Mouse (Mus musculus) cerebellum, postnatal 14 days (tissue): ENCODE measurements at regions not wholly inside any gene's neighbourhood (a gene's known extent, or its start where the extent isn't known, plus 50 kb on each side); places are given as distances from the start of the nearest gene placed in this dataset.
A peak's percentile ranks its signal among the peaks of the same experiment; 100 is the strongest.

ENCODE experiments used
- DNase-seq, 2 experiments: peaks; one replicate each; pipeline ENCODE4 v3.0.0; 2021; ENCODE audit warnings: mixed read lengths in 2 of 2

GRCm38 (mm10) chr3:35372276-35372675, 381.6 kb upstream of the Atp11b start:
- DNase-seq: peak; percentile 44 to 65

- DNase-seq: no peak
Observed at GRCm38 (mm10) chr3:35387386-35387785, 366.5 kb upstream of the Atp11b start.

DNA sequence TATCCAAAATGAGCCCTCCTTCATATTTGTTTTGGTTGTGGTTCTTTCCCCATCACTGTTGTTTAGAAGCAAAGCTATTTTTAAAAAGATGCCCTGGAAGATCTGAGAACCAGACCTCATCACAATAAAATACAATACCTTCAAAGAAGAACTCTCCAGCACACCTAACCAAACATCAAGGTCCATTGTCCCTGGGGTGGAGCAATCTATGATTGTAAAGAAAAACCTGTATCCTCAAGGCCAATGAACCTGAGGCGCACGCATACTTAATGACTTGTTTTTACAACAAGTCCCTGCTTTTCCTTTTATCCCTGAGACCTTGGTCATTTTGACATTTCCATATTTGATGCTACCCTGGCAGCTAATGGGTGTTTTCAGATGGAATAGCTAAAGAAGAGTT, 361.2 kb upstream of the Atp11b start:
- DNase-seq: no peak

GRCm38 (mm10) chr3:35400213-35400612, 353.7 kb upstream of the Atp11b start:
- no peak for DNase-seq

DNA sequence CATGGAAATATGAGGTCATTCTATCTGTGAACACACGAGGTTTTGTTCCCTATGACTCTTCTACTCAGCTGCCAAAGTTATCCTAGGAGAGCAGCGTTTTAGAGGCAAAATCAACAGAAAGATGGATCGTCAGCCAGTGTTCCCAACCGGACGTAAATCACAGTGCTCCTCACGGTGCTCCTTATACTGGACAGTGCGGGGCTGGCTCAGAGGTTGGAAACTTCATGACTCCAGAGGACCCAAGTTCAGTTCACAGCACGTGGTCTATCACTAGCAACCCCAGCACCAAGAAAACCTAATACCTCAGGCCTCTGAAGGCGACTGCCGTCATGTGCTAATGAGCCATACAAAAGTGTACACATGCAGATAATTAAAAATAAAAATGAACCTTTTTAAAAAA, 351.2 kb upstream of the Atp11b start:
- no peak for DNase-seq

GRCm38 (mm10) chr3:35403952-35404351, 350.0 kb upstream of the Atp11b start:
- DNase-seq: no peak

GRCm38 (mm10) chr3:35404492-35405390, 349.2 kb upstream of the Atp11b start:
- peak; percentile 13 to 17 for DNase-seq

DNA sequence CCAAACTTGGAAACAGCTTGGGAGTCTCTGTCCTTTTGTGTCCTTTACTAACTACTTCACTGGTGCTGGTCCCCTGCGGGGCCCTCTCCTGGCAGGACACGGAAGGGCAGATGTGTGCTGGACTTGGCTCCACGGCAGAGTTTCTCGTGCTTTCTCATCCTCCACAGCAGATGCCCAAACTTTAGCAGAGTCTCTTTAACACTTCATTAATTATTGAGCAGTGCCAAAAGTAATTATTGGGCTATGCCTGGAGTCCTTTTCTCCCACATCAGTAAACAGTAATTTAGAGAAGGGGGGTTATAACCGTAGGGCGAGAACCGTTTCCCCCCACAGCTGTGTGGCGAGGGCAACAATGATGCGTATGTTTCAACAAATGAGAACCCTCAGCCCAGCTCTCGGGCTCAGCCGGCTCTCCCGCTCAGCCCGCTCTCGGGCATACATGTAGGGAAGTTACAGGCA, 348.3 kb upstream of the Atp11b start:
- DNase-seq: peak; percentile 20 to 36

DNA sequence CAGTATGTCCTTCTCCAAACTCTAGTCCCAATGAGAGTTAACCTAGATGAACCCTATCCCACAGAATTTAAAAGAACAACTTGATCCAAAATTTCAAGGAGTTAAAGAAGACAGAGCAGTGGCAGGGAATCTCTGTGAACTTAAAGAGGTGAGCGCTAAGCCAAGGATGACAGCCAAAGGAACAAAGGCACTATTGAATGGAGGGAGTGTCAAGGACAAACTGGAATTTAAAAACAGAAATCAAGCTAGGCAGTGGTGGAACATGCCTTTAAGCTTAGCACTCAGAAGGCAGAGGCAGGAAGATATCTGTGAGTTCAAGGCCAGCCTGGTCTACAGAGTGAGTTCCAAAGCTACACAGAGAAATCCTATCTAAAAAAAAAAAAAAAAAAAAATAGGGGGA, 316.2 kb upstream of the Atp11b start:
- DNase-seq: no peak

- no peak for DNase-seq
Observed at GRCm38 (mm10) chr3:35462858-35463257, 291.0 kb upstream of the Atp11b start.

- no peak for DNase-seq
Observed at GRCm38 (mm10) chr3:35464212-35464911, 289.5 kb upstream of the Atp11b start.

GRCm38 (mm10) chr3:35465956-35466355, 287.9 kb upstream of the Atp11b start:
- no peak for DNase-seq

DNA sequence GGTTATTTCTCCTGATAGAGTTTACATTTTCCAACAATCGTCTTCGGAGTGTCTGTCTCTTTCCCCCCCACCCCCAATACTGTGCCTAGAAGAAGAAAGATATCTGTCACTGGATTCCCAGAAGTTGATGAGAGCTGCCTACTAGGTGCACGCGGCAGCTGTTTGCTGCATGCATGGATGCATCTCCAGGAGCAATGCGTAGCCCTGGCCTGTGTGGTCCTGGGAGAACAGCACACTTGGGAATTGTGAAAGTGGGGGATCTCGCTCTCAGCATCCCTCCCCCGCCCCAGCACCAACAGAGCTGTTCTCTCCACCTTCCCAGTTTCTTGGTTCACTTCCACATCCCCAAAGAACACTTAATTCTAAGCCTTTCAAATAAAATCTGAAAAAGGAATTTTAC, 280.6 kb upstream of the Atp11b start:
- no peak for DNase-seq

DNA sequence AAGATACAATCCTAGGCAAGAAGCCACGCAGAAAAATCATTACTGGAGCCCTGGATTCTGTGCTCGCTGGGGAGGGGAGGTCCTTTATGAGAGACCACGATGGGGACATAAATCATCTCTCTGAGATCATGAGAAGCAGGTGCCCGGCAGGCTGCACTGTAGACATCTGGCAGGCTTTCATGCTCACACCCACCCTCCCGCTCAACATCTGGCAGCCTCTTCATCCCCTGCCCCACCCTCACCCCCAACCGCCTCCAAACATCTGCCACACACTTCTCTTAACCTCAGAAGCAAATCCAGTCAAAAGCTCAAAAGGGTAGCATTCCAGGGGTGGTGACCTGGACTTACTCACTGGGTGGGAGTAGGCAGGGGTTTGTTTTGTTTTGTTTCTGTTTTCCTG, 279.5 kb upstream of the Atp11b start:
- DNase-seq: no peak

DNA sequence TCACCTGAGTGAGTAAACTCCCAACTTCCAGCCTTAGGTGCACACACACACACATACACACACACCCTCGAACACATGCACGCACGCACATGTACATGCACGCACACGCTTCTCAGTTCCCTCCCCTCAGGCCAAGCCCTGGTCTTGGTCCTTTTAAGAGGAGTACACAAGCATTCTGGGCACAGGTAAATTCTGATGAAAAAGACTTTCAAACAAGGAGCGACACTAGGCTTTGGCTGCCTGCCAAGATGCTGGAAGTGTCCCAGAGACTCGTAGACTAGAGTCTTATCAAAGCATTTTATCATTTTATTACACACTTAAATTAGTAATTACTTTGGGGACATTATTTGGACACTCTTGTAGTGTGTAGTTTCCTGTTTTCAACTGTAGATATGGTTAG, 278.6 kb upstream of the Atp11b start:
- peak; percentile 47 to 66 for DNase-seq

GRCm38 (mm10) chr3:35480714-35481695, 272.9 kb upstream of the Atp11b start:
- no peak for DNase-seq

DNA sequence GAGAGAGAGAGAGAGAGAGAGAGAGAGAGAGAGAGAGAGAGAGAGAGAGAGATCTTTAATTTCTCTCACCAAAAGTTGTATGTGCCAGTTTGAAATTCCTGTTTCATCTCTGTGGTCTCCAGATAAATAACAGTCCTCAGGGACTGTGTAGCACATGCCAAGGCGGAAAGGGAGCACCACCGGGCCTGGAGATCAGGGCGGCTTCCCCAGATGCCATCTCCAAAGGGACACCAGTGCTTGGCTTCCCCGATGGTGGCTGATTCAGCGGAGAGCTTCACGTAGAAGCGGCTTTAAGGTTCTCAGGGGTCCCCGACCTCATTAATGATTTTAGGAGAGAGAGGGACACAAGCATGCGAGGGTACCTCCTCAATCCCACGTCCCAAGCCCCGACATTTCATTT, 272.1 kb upstream of the Atp11b start:
- peak; percentile 20 to 27 for DNase-seq

DNA sequence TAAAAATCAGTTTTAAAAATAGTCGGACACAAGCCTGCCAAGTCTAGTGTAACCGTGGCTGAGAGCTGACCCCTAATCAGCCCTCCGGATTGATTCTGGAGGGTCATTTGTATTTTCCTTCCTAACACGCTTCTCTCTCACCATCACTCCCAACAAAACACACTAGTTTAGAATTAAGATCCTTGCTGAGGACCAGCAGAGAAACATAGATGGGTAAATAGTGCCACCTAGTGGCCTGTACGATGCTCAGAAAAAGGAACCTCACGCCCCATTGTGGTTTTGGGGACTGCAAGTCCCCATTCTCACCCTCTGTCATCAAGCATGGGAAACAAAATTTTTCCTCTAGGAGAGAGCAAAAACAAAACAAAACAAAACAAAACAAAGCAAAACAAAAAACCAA, 271.6 kb upstream of the Atp11b start:
- DNase-seq: peak; percentile 79 to 82

- peak; percentile 4 to 13 for DNase-seq
Observed at GRCm38 (mm10) chr3:35482759-35483158, 271.1 kb upstream of the Atp11b start.

DNA sequence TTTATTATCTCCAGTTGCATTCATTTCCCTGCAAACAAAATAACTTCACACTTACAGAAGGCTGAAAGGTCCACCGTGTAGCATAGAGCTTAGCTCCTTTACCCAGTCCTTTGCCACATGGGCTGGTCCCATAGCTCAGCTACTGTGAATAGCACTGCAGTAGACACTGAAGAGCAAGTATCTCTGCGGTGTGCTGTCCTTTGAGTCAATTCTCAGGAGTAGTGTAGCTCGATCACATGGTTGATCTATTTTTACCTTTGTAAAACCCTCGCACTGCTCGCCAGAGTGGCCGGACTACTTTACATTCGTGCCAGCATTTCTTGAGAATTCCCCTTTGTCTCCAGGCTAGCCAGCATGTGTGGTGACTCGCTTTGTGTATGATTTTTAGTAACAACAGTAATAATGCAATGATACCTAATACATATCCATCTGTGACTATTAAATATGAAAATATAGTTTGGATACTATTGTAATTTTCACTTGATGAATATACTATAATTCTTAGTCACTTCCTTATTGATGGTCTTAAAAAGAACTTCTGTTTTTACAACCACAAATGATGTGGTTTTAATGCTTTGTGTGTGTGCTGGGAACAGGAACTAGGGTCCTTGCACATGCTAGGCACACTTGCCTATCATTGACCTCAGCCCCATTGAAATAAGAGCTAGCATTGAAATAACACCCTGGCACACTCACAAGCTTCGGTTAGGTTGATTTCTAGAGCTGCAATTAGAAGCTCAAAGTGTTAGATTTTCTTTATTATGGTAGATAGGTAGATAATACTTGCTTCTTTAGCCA, 257.7 kb upstream of the Atp11b start:
- no peak for DNase-seq

- DNase-seq: no peak
Observed at GRCm38 (mm10) chr3:35510314-35510713, 243.6 kb upstream of the Atp11b start.

- no peak for DNase-seq
Observed at GRCm38 (mm10) chr3:35516517-35516916, 237.4 kb upstream of the Atp11b start.
